Mouse (Mus musculus) layer of hippocampus, postnatal 10 days (tissue): ENCODE measurements at regions not wholly inside any gene's neighbourhood (a gene's known extent, or its start where the extent isn't known, plus 50 kb on each side); places are given as distances from the start of the nearest gene placed in this dataset.

Source experiments
- DNase-seq, 2 experiments: peaks; one replicate each; pipeline ENCODE4 v3.0.0; 2021; ENCODE audit warnings: low spot score in 2 of 2

- DNase-seq, result no peak
These were observed 373.9 kb upstream of the Nr5a2 start for GRCm38 (mm10) chr1:137334137-137334536.

GRCm38 (mm10) chr1:137332108-137332769 lies 372.0 kb upstream of the Nr5a2 start:
- DNase-seq, result peak in 1 of 2 experiments; percentile 33

DNA sequence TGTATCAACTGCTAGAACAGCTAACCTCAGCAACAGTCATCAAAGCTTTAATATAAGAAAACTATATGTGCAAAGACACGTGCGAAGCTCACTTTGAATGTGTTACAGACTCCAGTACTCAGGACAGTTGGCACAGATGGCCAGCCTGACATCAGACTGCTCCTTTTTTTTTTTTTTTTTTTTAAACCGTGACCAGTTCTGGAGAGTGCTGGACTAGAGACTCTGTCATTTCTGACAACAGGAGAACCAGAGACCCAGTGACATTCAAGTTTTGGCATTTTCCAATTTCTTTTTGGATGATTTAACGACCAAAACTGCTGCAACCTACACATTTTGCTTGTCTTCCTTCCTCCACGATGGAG lies 371.5 kb upstream of the Nr5a2 start:
- no peak for DNase-seq

DNA sequence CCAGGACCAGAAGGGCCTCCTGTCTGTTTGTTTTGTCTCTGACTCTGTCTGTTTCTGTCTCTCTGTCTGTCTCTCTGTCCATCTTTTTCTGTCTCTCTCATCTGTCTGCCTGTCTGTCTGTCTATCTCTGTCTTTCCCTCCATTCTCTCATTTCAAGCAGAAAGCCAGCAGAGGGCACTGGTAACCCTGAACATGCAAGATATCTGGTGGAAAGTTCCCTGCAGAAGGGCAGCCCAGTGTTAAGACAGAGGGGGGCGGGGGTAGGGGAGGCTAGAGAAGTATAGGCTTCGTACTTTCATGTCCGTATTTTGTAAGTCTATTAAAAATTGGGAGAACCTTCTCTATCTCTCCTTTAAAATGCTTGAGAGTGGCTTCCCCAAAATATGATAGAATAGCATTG lies 370.4 kb upstream of the Nr5a2 start:
- peak; percentile 44 to 68 for DNase-seq

GRCm38 (mm10) chr1:137323884-137324594 lies 363.8 kb upstream of the Nr5a2 start:
- DNase-seq, result peak in 1 of 2 experiments; percentile 37

- no peak for DNase-seq
These were observed 362.9 kb upstream of the Nr5a2 start for GRCm38 (mm10) chr1:137323035-137323680.

- DNase-seq, result no peak
These were observed 342.6 kb upstream of the Nr5a2 start for GRCm38 (mm10) chr1:137302757-137303422.

GRCm38 (mm10) chr1:137297780-137298569 lies 337.7 kb upstream of the Nr5a2 start:
- no peak for DNase-seq

DNA sequence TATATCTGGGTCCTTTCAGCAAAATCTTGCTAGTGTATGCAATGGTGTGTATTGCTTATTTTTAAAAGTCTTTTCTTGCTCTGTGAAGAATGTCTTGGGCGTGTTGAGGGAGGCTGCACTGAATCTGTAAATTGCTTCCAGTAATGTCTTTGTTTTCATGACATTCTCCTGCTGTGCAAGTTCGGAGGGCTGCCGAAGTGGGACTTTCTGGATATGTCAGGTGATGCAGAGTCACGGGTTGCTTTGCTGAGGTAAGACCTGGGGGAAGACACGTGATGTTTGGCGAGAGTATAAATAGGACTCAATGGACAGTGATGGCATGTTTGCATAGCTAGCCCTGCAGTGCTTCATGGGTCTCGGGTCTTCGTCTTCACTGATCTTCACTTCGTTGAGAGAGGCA lies 329.2 kb upstream of the Nr5a2 start:
- DNase-seq, result no peak

GRCm38 (mm10) chr1:137283291-137283690 lies 323.0 kb upstream of the Nr5a2 start:
- no peak for DNase-seq

DNA sequence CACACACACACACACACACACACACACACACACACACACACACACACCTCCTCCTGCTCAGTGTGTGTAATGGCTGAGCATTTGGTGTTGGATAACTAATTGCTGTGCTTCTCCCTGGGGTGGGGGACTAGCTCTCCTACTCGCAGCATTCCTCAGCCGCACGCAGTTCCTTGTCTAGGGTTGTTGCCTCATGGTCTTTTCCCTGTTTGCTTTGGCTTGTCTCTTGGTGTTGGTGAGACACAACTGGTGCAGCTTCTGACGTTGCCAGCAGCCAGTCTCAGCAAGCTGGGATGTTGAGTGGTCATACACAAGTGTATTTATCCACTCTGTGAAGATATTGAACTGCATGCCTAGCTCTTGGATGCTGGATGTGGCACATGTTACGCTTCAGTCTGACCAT lies 322.2 kb upstream of the Nr5a2 start:
- DNase-seq, result no peak

DNA sequence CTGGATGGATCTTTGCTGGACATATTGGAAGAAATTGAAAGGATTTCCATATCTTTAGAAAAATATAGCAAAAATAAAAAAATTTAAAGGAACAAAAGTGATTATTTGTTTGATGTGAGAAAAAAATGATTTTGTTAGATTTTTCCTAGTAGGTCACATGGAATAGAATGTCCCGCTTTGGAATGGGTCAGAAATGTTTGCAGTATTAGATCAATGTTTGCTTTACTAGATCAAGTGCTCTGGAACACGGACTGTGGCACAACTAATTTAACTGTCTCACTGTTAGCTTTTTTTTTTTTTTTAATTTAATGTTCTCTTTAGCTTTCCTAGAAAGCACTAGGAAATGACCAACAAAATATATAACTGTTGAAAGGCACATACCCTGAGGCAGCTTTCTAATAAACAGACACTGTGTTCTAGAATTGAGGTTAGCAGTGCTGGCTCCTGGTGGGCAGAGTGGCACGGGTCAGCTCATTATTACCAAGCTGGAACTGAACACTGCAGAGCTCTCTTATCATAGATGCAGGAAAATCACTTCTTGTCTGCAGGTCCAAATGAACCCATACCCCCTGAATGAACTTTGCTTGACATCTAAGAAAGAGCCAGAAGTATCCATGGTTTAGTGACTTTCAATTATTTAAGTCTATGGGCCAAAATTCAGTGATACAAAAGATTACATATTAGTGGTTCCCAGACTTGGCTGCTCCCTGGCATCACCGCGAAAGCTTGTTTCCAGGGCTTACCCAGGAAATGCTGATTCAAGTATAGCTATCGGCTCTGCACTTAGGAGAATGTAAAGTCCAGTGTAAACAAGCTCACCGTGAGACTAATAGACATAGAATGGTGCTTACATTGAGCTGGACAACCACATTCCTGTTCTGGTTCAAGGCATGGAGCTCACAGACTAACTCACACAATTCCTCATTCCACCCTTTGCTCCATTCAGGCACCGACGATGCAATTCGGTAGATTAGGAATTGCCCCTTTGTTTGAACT lies 320.4 kb upstream of the Nr5a2 start:
- DNase-seq, result no peak

DNA sequence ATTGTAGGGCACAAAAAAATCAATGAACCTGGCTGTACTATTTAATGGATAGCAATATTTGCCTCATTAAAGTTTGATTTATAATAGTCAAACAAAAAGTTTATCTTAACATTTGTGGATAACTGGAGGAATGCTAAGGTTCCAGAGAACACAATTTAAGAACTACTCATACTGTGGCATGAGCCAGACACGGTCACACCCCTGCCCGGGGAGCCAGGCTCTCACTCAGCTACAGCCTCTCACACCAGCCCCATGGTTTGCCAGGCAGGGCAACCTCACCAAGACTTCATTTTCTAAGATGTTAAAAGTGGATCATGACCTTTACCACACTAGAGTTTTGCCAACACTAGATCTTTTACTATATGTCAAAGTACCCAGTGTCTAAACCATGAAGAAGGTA lies 319.7 kb upstream of the Nr5a2 start:
- no peak for DNase-seq

- DNase-seq, result no peak
These were observed 310.7 kb upstream of the Nr5a2 start for GRCm38 (mm10) chr1:137270659-137271612.

GRCm38 (mm10) chr1:137262806-137263370 lies 302.6 kb upstream of the Nr5a2 start:
- no peak for DNase-seq

DNA sequence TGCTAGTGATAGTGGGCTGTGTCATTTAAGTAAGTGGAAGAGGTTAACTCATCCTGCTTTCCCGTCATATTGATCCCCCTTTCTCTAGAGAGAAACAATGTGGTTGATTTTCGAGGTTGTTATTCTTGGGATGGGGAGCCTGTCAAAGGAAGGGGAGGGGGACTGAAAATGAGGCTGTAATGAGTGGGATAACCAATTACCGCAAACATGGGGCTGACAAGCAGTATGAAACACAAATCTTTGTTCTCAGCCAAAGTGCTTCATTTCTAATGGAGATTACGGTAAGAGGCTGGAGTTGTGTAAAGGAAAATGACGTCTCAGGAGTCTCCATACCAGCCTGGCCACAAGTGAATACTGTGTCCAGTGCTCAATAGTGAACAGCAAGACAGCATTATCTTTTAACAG lies 301.9 kb upstream of the Nr5a2 start:
- no peak for DNase-seq

GRCm38 (mm10) chr1:137256294-137256693 lies 296.0 kb upstream of the Nr5a2 start:
- DNase-seq, result no peak

DNA sequence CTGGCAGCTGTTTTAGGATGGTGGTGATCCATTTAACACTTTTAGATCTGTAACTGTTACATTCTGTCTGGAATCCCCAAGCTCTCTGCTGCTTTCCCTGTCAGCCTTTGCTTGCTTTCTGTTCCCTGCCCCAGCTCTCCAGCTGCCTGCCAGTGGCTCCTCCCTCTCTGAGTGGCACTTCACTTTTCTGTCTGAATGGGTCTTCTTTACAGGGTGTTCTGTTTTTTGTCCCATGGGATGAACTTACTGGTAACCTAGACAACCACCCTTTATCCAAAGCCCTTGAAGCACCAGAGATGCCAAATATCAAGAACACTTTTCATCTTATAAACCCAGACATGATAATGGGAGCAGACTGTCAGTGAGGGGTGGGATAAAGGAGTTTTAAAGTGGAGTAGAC lies 294.8 kb upstream of the Nr5a2 start:
- no peak for DNase-seq
